Mouse (Mus musculus) stomach, postnatal 0 days (tissue): Measurements from ENCODE around the gene Cox17.

Source experiments
- CTCF ChIP-seq: IDR thresholded peaks from 2 replicates; pipeline ENCODE4 v1.5.1; 2016; ENCODE audit warnings: antibody characterized with exemption, low read depth, mild to moderate bottlenecking, moderate library complexity
- EP300 ChIP-seq: optimal IDR thresholded peaks from 2 replicates; pipeline ENCODE3; 2016; ENCODE audit warnings: antibody characterized with exemption

DNA sequence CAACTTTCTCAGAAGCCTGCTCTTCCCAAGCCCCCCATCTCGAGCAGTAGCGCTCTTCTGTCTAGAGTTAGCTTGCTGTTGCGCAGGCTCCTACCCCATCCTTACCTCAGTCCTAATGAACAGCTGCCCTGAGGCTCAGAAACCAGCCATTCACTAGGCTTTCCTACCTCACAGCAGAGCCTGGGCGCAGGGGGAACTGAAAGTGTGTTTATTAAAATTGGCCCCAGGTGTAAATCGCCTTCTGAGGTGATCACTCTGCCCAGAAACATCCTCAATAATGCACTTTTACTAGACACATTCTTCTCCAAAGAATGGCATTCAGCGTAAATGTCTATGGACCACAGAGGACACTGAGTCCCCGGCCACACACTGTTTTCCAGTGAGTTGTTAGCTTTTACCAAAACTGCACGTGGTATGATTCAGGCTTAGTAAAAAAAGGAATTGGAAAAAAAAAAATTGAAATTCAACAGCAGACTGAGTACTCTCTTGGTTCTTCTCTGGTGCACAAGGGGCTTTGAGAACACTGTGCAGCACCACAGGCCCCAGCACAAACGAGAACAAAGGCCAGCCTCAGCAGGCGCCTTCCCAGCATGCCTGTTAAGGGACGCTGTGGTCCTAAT is 19.9 kb upstream of the Cox17 start:
- TF ChIP-seq EP300 (no peak), CTCF (no peak)
